Mouse (Mus musculus): ENCODE results near the gene Tmem238. TPM values are rescaled to one million over a fixed set of nuclear protein-coding genes. Genes with fewer than 3 reads are reported as not detected.

Tmem238 gene
- polyA plus RNA-seq, 1 experiment from 2014 or later = 3.0 TPM

- H3K9me3 ChIP-seq (ENCODE audit: control insufficient read depth, low read length) = no peaks in the 10 kb centered on the region
- H3K36me3 ChIP-seq (ENCODE audit: control insufficient read depth, insufficient read depth, low read length) = no peaks in the 10 kb centered on the region
- H3K27me3 ChIP-seq (ENCODE audit: control insufficient read depth, insufficient read depth, low read length) = peaks cover 70% of the 10 kb centered on the region
- peak; percentile 27; the same call in 1 of the 2 replicates for ATAC-seq (ENCODE audit: insufficient number of reproducible peaks, insufficient read depth, low FRiP score, low read depth)
- H3K4me3 ChIP-seq (ENCODE audit: control insufficient read depth in 1 of 2, insufficient read depth in 1 of 2, low read depth in 1 of 2, low read length in 2 of 2) = peak overlapping the region; percentile 13 to 32; a peak in 3 of 4 replicates
- H3K27ac ChIP-seq (replicated peaks in 1 of 2; ENCODE audit: control insufficient read depth in 1 of 2, insufficient read depth in 1 of 2, low read depth in 2 of 2, low read length in 2 of 2) = no peak overlapping the region
- peaks cover 4 to 12% of the 10 kb centered on the region in 2 experiments; a peak in 2 of 4 replicates for H3K4me1 ChIP-seq (ENCODE audit: control insufficient read depth in 2 of 2, insufficient read depth in 2 of 2, low read length in 2 of 2)
- 0 out of 2 replicates have a peak overlapping the region, but pooled peaks have one; percentile 11 for H3K9ac ChIP-seq (ENCODE audit: low read length)
- H3K4me2 ChIP-seq (ENCODE audit: low read length) = peak overlapping the region; percentile 57
- WGBS = 2% methylated on average over 33 of the region's 56 CpGs
These were observed 12.3 kb downstream of the Tmem238 start for GRCm38 (mm10) chr7:4776861-4777830.

GRCm38 (mm10) chr7:4776131-4776530 is 13.3 kb downstream of the Tmem238 start:
- no peaks in the 10 kb centered on the region for H3K36me3 ChIP-seq (ENCODE audit: control insufficient read depth, insufficient read depth, low read length)
- H3K27ac ChIP-seq (replicated peaks in 1 of 2; ENCODE audit: control insufficient read depth in 1 of 2, insufficient read depth in 1 of 2, low read depth in 2 of 2, low read length in 2 of 2) = no peak overlapping the region
- no peak overlapping the region for H3K9ac ChIP-seq (ENCODE audit: low read length)
- no peak for ATAC-seq (ENCODE audit: insufficient number of reproducible peaks, insufficient read depth, low FRiP score, low read depth)
- H3K4me3 ChIP-seq (ENCODE audit: control insufficient read depth in 1 of 2, insufficient read depth in 1 of 2, low read depth in 1 of 2, low read length in 2 of 2) = no peak overlapping the region
- H3K27me3 ChIP-seq (ENCODE audit: control insufficient read depth, insufficient read depth, low read length) = peaks cover 66% of the 10 kb centered on the region
- H3K4me1 ChIP-seq (ENCODE audit: control insufficient read depth in 2 of 2, insufficient read depth in 2 of 2, low read length in 2 of 2) = peaks cover 4 to 12% of the 10 kb centered on the region in 2 experiments; a peak in 2 of 4 replicates
- no peak overlapping the region for H3K4me2 ChIP-seq (ENCODE audit: low read length)
- 39% methylated on average over 10 of the region's 10 CpGs for WGBS
- H3K9me3 ChIP-seq (ENCODE audit: control insufficient read depth, low read length) = no peaks in the 10 kb centered on the region

GRCm38 (mm10) chr7:4771202-4771601 is 18.3 kb downstream of the Tmem238 start, which contains the start of gene Fam71e2:
Fam71e2 (minus strand) TSS chr7:4771302.
- Histone ChIP-seq H3K4me2 (ENCODE audit: low read length) (no peak within 1 kb of the TSS), H3K36me3 (ENCODE audit: control insufficient read depth, insufficient read depth, low read length) (no peaks in the 10 kb centered on the region), H3K4me3 (ENCODE audit: control insufficient read depth in 1 of 2, insufficient read depth in 1 of 2, low read depth in 1 of 2, low read length in 2 of 2) (no peak within 1 kb of the TSS), H3K9me3 (ENCODE audit: control insufficient read depth, low read length) (no peaks in the 10 kb centered on the region), H3K27me3 (ENCODE audit: control insufficient read depth, insufficient read depth, low read length) (peaks cover 20% of the 10 kb centered on the region), H3K4me1 (ENCODE audit: control insufficient read depth in 2 of 2, insufficient read depth in 2 of 2, low read length in 2 of 2) (no peaks in the 10 kb centered on the region), H3K9ac (ENCODE audit: low read length) (no peak within 1 kb of the TSS), H3K27ac (replicated peaks in 1 of 2; ENCODE audit: control insufficient read depth in 1 of 2, insufficient read depth in 1 of 2, low read depth in 2 of 2, low read length in 2 of 2) (no peak within 1 kb of the TSS)
- ATAC-seq (ENCODE audit: insufficient number of reproducible peaks, insufficient read depth, low FRiP score, low read depth) = no peak
- WGBS = 61% methylated on average over 4 of the region's 5 CpGs

GRCm38 (mm10) chr7:4764946-4765710 is 24.3 kb downstream of the Tmem238 start:
- Histone ChIP-seq H3K9me3 (ENCODE audit: control insufficient read depth, low read length) (no peaks in the 10 kb centered on the region), H3K27me3 (ENCODE audit: control insufficient read depth, insufficient read depth, low read length) (no peaks in the 10 kb centered on the region), H3K4me1 (ENCODE audit: control insufficient read depth in 2 of 2, insufficient read depth in 2 of 2, low read length in 2 of 2) (no peaks in the 10 kb centered on the region), H3K36me3 (ENCODE audit: control insufficient read depth, insufficient read depth, low read length) (no peaks in the 10 kb centered on the region), H3K27ac (replicated peaks in 1 of 2; ENCODE audit: control insufficient read depth in 1 of 2, insufficient read depth in 1 of 2, low read depth in 2 of 2, low read length in 2 of 2) (no peak overlapping the region), H3K9ac (ENCODE audit: low read length) (no peak overlapping the region), H3K4me3 (ENCODE audit: control insufficient read depth in 1 of 2, insufficient read depth in 1 of 2, low read depth in 1 of 2, low read length in 2 of 2) (no peak overlapping the region), H3K4me2 (ENCODE audit: low read length) (no peak overlapping the region)
- WGBS = 27% methylated on average over 4 of the region's 4 CpGs
- ATAC-seq (ENCODE audit: insufficient number of reproducible peaks, insufficient read depth, low FRiP score, low read depth) = no peak

DNA sequence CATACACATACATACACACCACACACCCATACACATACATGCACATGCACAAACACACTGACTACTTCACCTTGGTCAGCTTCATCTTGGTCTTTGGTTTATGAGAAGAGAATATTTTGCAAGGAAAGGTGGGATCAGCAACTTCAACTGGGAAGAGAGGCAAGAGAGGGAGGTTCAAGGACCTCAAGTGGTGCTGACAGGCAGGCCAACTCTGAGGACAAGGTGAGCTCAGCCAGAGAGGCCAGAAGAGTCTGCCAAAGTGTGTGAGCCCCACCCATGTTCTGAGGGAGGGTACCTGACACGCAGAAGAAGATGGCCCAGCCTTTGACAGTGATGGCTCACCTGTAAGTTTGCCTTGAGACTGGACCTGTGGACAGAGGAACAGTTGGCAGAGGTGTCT is 29.8 kb downstream of the Tmem238 start:
- H3K9ac ChIP-seq (ENCODE audit: low read length) = no peak overlapping the region
- no peaks in the 10 kb centered on the region for H3K4me1 ChIP-seq (ENCODE audit: control insufficient read depth in 2 of 2, insufficient read depth in 2 of 2, low read length in 2 of 2)
- 33% methylated on average over 1 of the region's 1 CpGs for WGBS
- H3K9me3 ChIP-seq (ENCODE audit: control insufficient read depth, low read length) = no peaks in the 10 kb centered on the region
- H3K4me2 ChIP-seq (ENCODE audit: low read length) = no peak overlapping the region
- H3K36me3 ChIP-seq (ENCODE audit: control insufficient read depth, insufficient read depth, low read length) = no peaks in the 10 kb centered on the region
- H3K4me3 ChIP-seq (ENCODE audit: control insufficient read depth in 1 of 2, insufficient read depth in 1 of 2, low read depth in 1 of 2, low read length in 2 of 2) = no peak overlapping the region
- no peak overlapping the region for H3K27ac ChIP-seq (replicated peaks in 1 of 2; ENCODE audit: control insufficient read depth in 1 of 2, insufficient read depth in 1 of 2, low read depth in 2 of 2, low read length in 2 of 2)
- no peak for ATAC-seq (ENCODE audit: insufficient number of reproducible peaks, insufficient read depth, low FRiP score, low read depth)
- no peaks in the 10 kb centered on the region for H3K27me3 ChIP-seq (ENCODE audit: control insufficient read depth, insufficient read depth, low read length)

DNA sequence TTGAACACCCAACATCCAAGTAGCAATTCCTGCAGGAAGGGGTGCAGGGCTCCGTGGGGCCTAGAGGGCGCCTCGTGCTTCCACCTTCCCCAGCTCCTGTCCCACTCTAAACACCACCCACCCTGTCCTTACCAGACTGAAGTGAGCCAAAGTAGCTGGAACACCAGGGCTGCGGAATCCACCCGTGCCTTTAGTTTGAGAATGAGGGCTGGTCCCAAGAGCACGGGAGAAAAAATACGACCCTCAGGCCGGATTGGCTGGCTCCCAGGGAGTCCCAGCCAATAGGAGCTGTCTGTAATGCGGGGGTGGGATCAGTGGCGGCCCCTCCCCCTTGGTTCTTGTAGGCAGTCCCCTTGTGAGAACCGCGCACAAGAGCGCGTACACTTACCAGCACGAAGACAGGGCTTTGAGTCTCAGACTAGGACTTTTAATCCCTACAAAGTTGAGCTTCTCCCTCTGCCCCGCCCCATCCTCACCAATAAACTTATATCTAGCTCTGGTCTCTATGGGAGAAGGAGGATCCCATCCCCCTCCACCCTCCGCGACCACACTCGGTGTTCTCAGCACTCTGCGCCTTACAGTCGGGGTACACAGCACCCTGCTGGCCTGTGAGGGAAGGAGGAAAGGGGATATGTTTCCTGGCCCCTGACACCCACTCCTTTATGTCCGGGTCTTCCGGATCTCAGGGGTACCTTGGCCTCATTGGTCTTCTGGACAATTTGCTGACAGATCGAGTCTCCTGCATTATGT is 36.5 kb downstream of the Tmem238 start, which contains the start of gene Cox6b2:
TSS of gene Cox6b2 (minus strand) at position 274 of the 750 bp plus-strand sequence.
- Histone ChIP-seq H3K4me1 (ENCODE audit: control insufficient read depth in 2 of 2, insufficient read depth in 2 of 2, low read length in 2 of 2) (peaks cover 9 to 14% of the 10 kb centered on the region in 2 experiments), H3K4me3 (ENCODE audit: control insufficient read depth in 1 of 2, insufficient read depth in 1 of 2, low read depth in 1 of 2, low read length in 2 of 2) (peak within 1 kb of the TSS; percentile 40 to 43), H3K9ac (ENCODE audit: low read length) (peak within 1 kb of the TSS; percentile 56), H3K36me3 (ENCODE audit: control insufficient read depth, insufficient read depth, low read length) (no peaks in the 10 kb centered on the region), H3K4me2 (ENCODE audit: low read length) (peak within 1 kb of the TSS; percentile 62), H3K27ac (replicated peaks in 1 of 2; ENCODE audit: control insufficient read depth in 1 of 2, insufficient read depth in 1 of 2, low read depth in 2 of 2, low read length in 2 of 2) (0 out of 4 replicates have a peak within 1 kb of the TSS, but pooled peaks of 1 of the 2 experiments have one; percentile 41), H3K27me3 (ENCODE audit: control insufficient read depth, insufficient read depth, low read length) (no peaks in the 10 kb centered on the region), H3K9me3 (ENCODE audit: control insufficient read depth, low read length) (no peaks in the 10 kb centered on the region)
- ATAC-seq (ENCODE audit: insufficient number of reproducible peaks, insufficient read depth, low FRiP score, low read depth) = peak; percentile 86
- 3% methylated on average over 24 of the region's 24 CpGs for WGBS
